Mouse (Mus musculus) CH12F3 (cell line): ENCODE measurements around the gene B3galt6.

Experiments
- in situ Hi-C: fragments of 300-500 bp; cut with MboI; formaldehyde crosslinking; loops from 2 replicates; pipeline ENCODE4 v1.14.3; 2020; ENCODE audit warnings: low sequenced_read_pairs

Gene B3galt6

GRCm38 (mm10) chr4:155992906-155993547 lies 578 bp upstream of the B3galt6 start:
- in situ Hi-C loops = no loop called here

GRCm38 (mm10) chr4:155991908-155992230 lies 580 bp downstream of the B3galt6 start:
- in situ Hi-C loops = no loop called here

GRCm38 (mm10) chr4:155991211-155991907 lies 1.1 kb downstream of the B3galt6 start:
- in situ Hi-C loops = no loop called here

GRCm38 (mm10) chr4:155983788-155984187 lies 8.7 kb downstream of the B3galt6 start:
- in situ Hi-C loops = no loop called here

GRCm38 (mm10) chr4:155981436-155982082 lies 10.9 kb downstream of the B3galt6 start:
- in situ Hi-C loops = no loop called here

- in situ Hi-C loops = no loop called here
Measured at GRCm38 (mm10) chr4:155973239-155973638, 19.2 kb downstream of the B3galt6 start.

GRCm38 (mm10) chr4:155972651-155973050 lies 19.8 kb downstream of the B3galt6 start:
- in situ Hi-C loops = no loop called here

- in situ Hi-C loops = no loop called here
Measured at GRCm38 (mm10) chr4:155970286-155970685, 22.2 kb downstream of the B3galt6 start.

- in situ Hi-C loops = no loop called here
Measured at GRCm38 (mm10) chr4:155969043-155969653, 23.3 kb downstream of the B3galt6 start.

- in situ Hi-C loops = no loop called here
Measured at GRCm38 (mm10) chr4:155964396-155964795, 28.1 kb downstream of the B3galt6 start.

- in situ Hi-C loops = no loop called here
Measured at GRCm38 (mm10) chr4:155963106-155963505, 29.3 kb downstream of the B3galt6 start.

- in situ Hi-C loops = no loop called here
Measured at GRCm38 (mm10) chr4:155962167-155962971, 30.1 kb downstream of the B3galt6 start, which contains the start of gene C1qtnf12. TSS of gene C1qtnf12 (plus strand) at chr4:155962318.

- in situ Hi-C loops = no loop called here
Measured at GRCm38 (mm10) chr4:155959275-155959674, 33.2 kb downstream of the B3galt6 start.

GRCm38 (mm10) chr4:155955491-155955890 lies 37.0 kb downstream of the B3galt6 start:
- in situ Hi-C loops = no loop called here

GRCm38 (mm10) chr4:155947094-155947493 lies 45.4 kb downstream of the B3galt6 start:
- in situ Hi-C loops = no loop called here

- in situ Hi-C loops = no loop called here
Measured at GRCm38 (mm10) chr4:155944271-155944670, 48.2 kb downstream of the B3galt6 start.

GRCm38 (mm10) chr4:155943534-155944249 lies 48.8 kb downstream of the B3galt6 start, which contains the start of gene Ube2j2:
TSS of gene Ube2j2 (plus strand) at chr4:155943831.
- in situ Hi-C loops = no loop called here

- in situ Hi-C loops = no loop called here
Measured at GRCm38 (mm10) chr4:155943049-155943452, 49.4 kb downstream of the B3galt6 start.
